Mouse (Mus musculus) bone marrow, adult 2 months (tissue): Measurements from ENCODE around the gene Pkn1.

ENCODE experiments used
- CTCF ChIP-seq: fragments of 200-500 bp; IDR thresholded peaks from 2 replicates; pipeline ENCODE4 v1.5.1; 2011; ENCODE audit warnings: low read length, control low read depth; ENCODE audit not compliant: control insufficient read depth, insufficient read depth
- POLR2A ChIP-seq: fragments of 200-500 bp; IDR thresholded peaks from 2 replicates; pipeline ENCODE4 v1.6.1; 2011; ENCODE audit warnings: low read depth, mild to moderate bottlenecking, control low read depth, low read length, borderline replicate concordance; ENCODE audit not compliant: control insufficient read depth

GRCm38 (mm10) chr8:83742968-83743367 is 44.0 kb upstream of the Pkn1 start:
- TF ChIP-seq POLR2A, result no peak
- TF ChIP-seq CTCF, result no peak
